Mouse (Mus musculus): ENCODE data around the gene Foxn2. TPM values are rescaled to one million over a fixed set of nuclear protein-coding genes. Genes with fewer than 3 reads are reported as not detected.

Gene Foxn2
- polyA plus RNA-seq, 1 experiment from 2014 or later: 16.2 TPM

- ATAC-seq: no peak
- Histone ChIP-seq H3K4me3 (replicated peaks) (no peak overlapping the region), H3K36me3 (no peaks in the 10 kb centered on the region), H3K27me3 (replicated peaks) (no peaks in the 10 kb centered on the region), H3K27ac (no peak overlapping the region), H3K9ac (no peak overlapping the region), H3K4me1 (replicated peaks) (no peaks in the 10 kb centered on the region), H3K4me2 (replicated peaks) (no peak overlapping the region), H3K9me3 (no peaks in the 10 kb centered on the region)
- 85% methylated on average over 2 of the region's 2 CpGs for WGBS
These were observed 40.6 kb downstream of the Foxn2 start for GRCm38 (mm10) chr17:88481062-88481461.

GRCm38 (mm10) chr17:88481587-88481986, 41.1 kb downstream of the Foxn2 start:
- no peaks in the 10 kb centered on the region for H3K4me1 ChIP-seq (replicated peaks)
- H3K9me3 ChIP-seq: no peaks in the 10 kb centered on the region
- no peak for ATAC-seq
- H3K27ac ChIP-seq: no peak overlapping the region
- no peak overlapping the region for H3K4me3 ChIP-seq (replicated peaks)
- no peak overlapping the region for H3K9ac ChIP-seq
- WGBS: 92% methylated on average over 3 of the region's 3 CpGs
- no peak overlapping the region for H3K4me2 ChIP-seq (replicated peaks)
- peaks cover 4% of the 10 kb centered on the region for H3K36me3 ChIP-seq
- no peaks in the 10 kb centered on the region for H3K27me3 ChIP-seq (replicated peaks)

- Histone ChIP-seq H3K27ac (no peak overlapping the region), H3K4me3 (replicated peaks) (no peak overlapping the region), H3K27me3 (replicated peaks) (no peaks in the 10 kb centered on the region), H3K9ac (no peak overlapping the region), H3K4me2 (replicated peaks) (no peak overlapping the region), H3K4me1 (replicated peaks) (no peaks in the 10 kb centered on the region), H3K9me3 (no peaks in the 10 kb centered on the region), H3K36me3 (peaks cover 6% of the 10 kb centered on the region)
- 89% methylated on average over 11 of the region's 11 CpGs for WGBS
- ATAC-seq: no peak
These were observed 44.0 kb downstream of the Foxn2 start for GRCm38 (mm10) chr17:88484539-88484938.

GRCm38 (mm10) chr17:88484951-88485350, 44.4 kb downstream of the Foxn2 start:
- Histone ChIP-seq H3K9ac (no peak overlapping the region), H3K27me3 (replicated peaks) (no peaks in the 10 kb centered on the region), H3K4me1 (replicated peaks) (no peaks in the 10 kb centered on the region), H3K9me3 (no peaks in the 10 kb centered on the region), H3K4me3 (replicated peaks) (no peak overlapping the region), H3K4me2 (replicated peaks) (no peak overlapping the region), H3K36me3 (peaks cover 6% of the 10 kb centered on the region), H3K27ac (no peak overlapping the region)
- no peak for ATAC-seq
- WGBS: 93% methylated on average over 1 of the region's 1 CpGs

GRCm38 (mm10) chr17:88490546-88490945, 50.0 kb downstream of the Foxn2 start:
- H3K4me2 ChIP-seq (replicated peaks): no peak overlapping the region
- no peak overlapping the region for H3K4me3 ChIP-seq (replicated peaks)
- H3K9ac ChIP-seq: no peak overlapping the region
- H3K4me1 ChIP-seq (replicated peaks): no peaks in the 10 kb centered on the region
- no peak overlapping the region for H3K27ac ChIP-seq
- ATAC-seq: no peak
- no peaks in the 10 kb centered on the region for H3K9me3 ChIP-seq
- H3K36me3 ChIP-seq: peaks cover 6% of the 10 kb centered on the region
- WGBS: 89% methylated on average over 10 of the region's 10 CpGs
- no peaks in the 10 kb centered on the region for H3K27me3 ChIP-seq (replicated peaks)

- no peak overlapping the region for H3K27ac ChIP-seq
- no peaks in the 10 kb centered on the region for H3K4me1 ChIP-seq (replicated peaks)
- WGBS: 91% methylated on average over 13 of the region's 13 CpGs
- no peak overlapping the region for H3K9ac ChIP-seq
- H3K36me3 ChIP-seq: peaks cover 3% of the 10 kb centered on the region; the same call in 1 of the 2 replicates
- ATAC-seq: no peak
- no peak overlapping the region for H3K4me2 ChIP-seq (replicated peaks)
- H3K9me3 ChIP-seq: no peaks in the 10 kb centered on the region
- no peak overlapping the region for H3K4me3 ChIP-seq (replicated peaks)
- H3K27me3 ChIP-seq (replicated peaks): no peaks in the 10 kb centered on the region
These were observed 51.0 kb downstream of the Foxn2 start for GRCm38 (mm10) chr17:88491366-88492106.

- Histone ChIP-seq H3K27me3 (replicated peaks) (no peaks in the 10 kb centered on the region), H3K36me3 (no peaks in the 10 kb centered on the region), H3K4me3 (replicated peaks) (no peak overlapping the region), H3K4me1 (replicated peaks) (no peaks in the 10 kb centered on the region), H3K9ac (no peak overlapping the region), H3K4me2 (replicated peaks) (no peak overlapping the region), H3K27ac (no peak overlapping the region), H3K9me3 (no peaks in the 10 kb centered on the region)
- 96% methylated on average over 5 of the region's 5 CpGs for WGBS
- no peak for ATAC-seq
These were observed 51.6 kb downstream of the Foxn2 start for GRCm38 (mm10) chr17:88492107-88492460.

GRCm38 (mm10) chr17:88493551-88493950, 53.0 kb downstream of the Foxn2 start:
- no peaks in the 10 kb centered on the region for H3K27me3 ChIP-seq (replicated peaks)
- 83% methylated on average over 9 of the region's 9 CpGs for WGBS
- no peak overlapping the region for H3K27ac ChIP-seq

GRCm38 (mm10) chr17:88494121-88494771, 53.7 kb downstream of the Foxn2 start:
- WGBS: 70% methylated on average over 14 of the region's 14 CpGs
- no peaks in the 10 kb centered on the region for H3K9me3 ChIP-seq

More at GRCm38 (mm10) chr17:88493551-88493950, 53.0 kb downstream of the Foxn2 start:
- no peak overlapping the region for H3K4me2 ChIP-seq (replicated peaks)
- ATAC-seq: no peak
- H3K9ac ChIP-seq: no peak overlapping the region
- H3K9me3 ChIP-seq: no peaks in the 10 kb centered on the region
- no peak overlapping the region for H3K4me3 ChIP-seq (replicated peaks)
- no peaks in the 10 kb centered on the region for H3K4me1 ChIP-seq (replicated peaks)
- H3K36me3 ChIP-seq: no peaks in the 10 kb centered on the region

GRCm38 (mm10) chr17:88494772-88495132, 54.2 kb downstream of the Foxn2 start:
- WGBS: 76% methylated on average over 10 of the region's 10 CpGs
- H3K9ac ChIP-seq: no peak overlapping the region
- H3K27me3 ChIP-seq (replicated peaks): no peaks in the 10 kb centered on the region
- ATAC-seq: no peak
- H3K4me1 ChIP-seq (replicated peaks): no peaks in the 10 kb centered on the region
- H3K4me2 ChIP-seq (replicated peaks): no peak overlapping the region
- H3K36me3 ChIP-seq: no peaks in the 10 kb centered on the region
- no peaks in the 10 kb centered on the region for H3K9me3 ChIP-seq
- no peak overlapping the region for H3K4me3 ChIP-seq (replicated peaks)
- no peak overlapping the region for H3K27ac ChIP-seq

More at GRCm38 (mm10) chr17:88494121-88494771, 53.7 kb downstream of the Foxn2 start:
- no peaks in the 10 kb centered on the region for H3K27me3 ChIP-seq (replicated peaks)
- no peak overlapping the region for H3K9ac ChIP-seq
- no peak overlapping the region for H3K4me2 ChIP-seq (replicated peaks)
- H3K36me3 ChIP-seq: no peaks in the 10 kb centered on the region
- no peaks in the 10 kb centered on the region for H3K4me1 ChIP-seq (replicated peaks)
- no peak for ATAC-seq
- no peak overlapping the region for H3K4me3 ChIP-seq (replicated peaks)
- no peak overlapping the region for H3K27ac ChIP-seq

GRCm38 (mm10) chr17:88498090-88498682, 57.7 kb downstream of the Foxn2 start:
- Histone ChIP-seq H3K4me1 (replicated peaks) (no peaks in the 10 kb centered on the region), H3K4me2 (replicated peaks) (no peak overlapping the region), H3K27ac (no peak overlapping the region), H3K9ac (no peak overlapping the region), H3K36me3 (no peaks in the 10 kb centered on the region), H3K9me3 (no peaks in the 10 kb centered on the region), H3K4me3 (replicated peaks) (no peak overlapping the region), H3K27me3 (replicated peaks) (no peaks in the 10 kb centered on the region)
- no peak for ATAC-seq
- WGBS: 87% methylated on average over 5 of the region's 5 CpGs

GRCm38 (mm10) chr17:88504056-88504455, 63.5 kb downstream of the Foxn2 start:
- Histone ChIP-seq H3K9ac (no peak overlapping the region), H3K27me3 (replicated peaks) (no peaks in the 10 kb centered on the region), H3K4me1 (replicated peaks) (peaks cover 13% of the 10 kb centered on the region; the same call in 1 of the 2 replicates), H3K27ac (peak overlapping the region; percentile 60; the same call in 1 of the 2 replicates), H3K4me3 (replicated peaks) (no peak overlapping the region), H3K36me3 (no peaks in the 10 kb centered on the region), H3K4me2 (replicated peaks) (no peak overlapping the region), H3K9me3 (no peaks in the 10 kb centered on the region)
- no peak for ATAC-seq
- 85% methylated on average over 13 of the region's 13 CpGs for WGBS

All from intestine, embryonic 15.5 days (tissue).